Mouse (Mus musculus) urinary bladder, postnatal 36 days (tissue): ENCODE data around the gene Zbtb42.

ENCODE experiments used
- DNase-seq, 2 experiments: peaks; one replicate each; pipeline ENCODE4 v3.0.0; 2022; ENCODE audit warnings: low spot score in 2 of 2, mixed read lengths in 1 of 2

The Zbtb42 gene

GRCm38 (mm10) chr12:112688458-112688857 lies 9.8 kb downstream of the Zbtb42 start:
- DNase-seq = no peak

- DNase-seq = peak; percentile 93
Measured at GRCm38 (mm10) chr12:112693185-112694126, 14.8 kb downstream of the Zbtb42 start.

GRCm38 (mm10) chr12:112694127-112694475 lies 15.5 kb downstream of the Zbtb42 start:
- no peak for DNase-seq

GRCm38 (mm10) chr12:112696806-112697425 lies 18.3 kb downstream of the Zbtb42 start:
- no peak for DNase-seq

GRCm38 (mm10) chr12:112700522-112700921 lies 21.9 kb downstream of the Zbtb42 start:
- DNase-seq = no peak

- no peak for DNase-seq
Measured at GRCm38 (mm10) chr12:112702374-112703320, 24.0 kb downstream of the Zbtb42 start.

GRCm38 (mm10) chr12:112706704-112707572 lies 28.3 kb downstream of the Zbtb42 start:
- peak; percentile 90 to 91 for DNase-seq

- no peak for DNase-seq
Measured at GRCm38 (mm10) chr12:112707573-112707869, 28.9 kb downstream of the Zbtb42 start.

GRCm38 (mm10) chr12:112713984-112714383 lies 35.4 kb downstream of the Zbtb42 start:
- peak in 1 of 2 experiments; percentile 22 for DNase-seq

- no peak for DNase-seq
Measured at GRCm38 (mm10) chr12:112717140-112717539, 38.5 kb downstream of the Zbtb42 start.

- DNase-seq = no peak
Measured at GRCm38 (mm10) chr12:112718995-112719394, 40.4 kb downstream of the Zbtb42 start.

- no peak for DNase-seq
Measured at GRCm38 (mm10) chr12:112720216-112720615, 41.6 kb downstream of the Zbtb42 start, which contains the start of gene Cep170b. Gene Cep170b (plus strand): TSS chr12:112720455.

GRCm38 (mm10) chr12:112720890-112721423 lies 42.3 kb downstream of the Zbtb42 start:
- no peak for DNase-seq

GRCm38 (mm10) chr12:112721424-112722239 lies 43.0 kb downstream of the Zbtb42 start:
- peak; percentile 63 to 71 for DNase-seq

GRCm38 (mm10) chr12:112722240-112723027 lies 43.8 kb downstream of the Zbtb42 start:
- peak; percentile 73 to 79 for DNase-seq

GRCm38 (mm10) chr12:112723028-112723330 lies 44.4 kb downstream of the Zbtb42 start:
- no peak for DNase-seq

GRCm38 (mm10) chr12:112723445-112723844 lies 44.8 kb downstream of the Zbtb42 start:
- DNase-seq = no peak

GRCm38 (mm10) chr12:112724077-112724805 lies 45.6 kb downstream of the Zbtb42 start:
- peak; percentile 54 to 61 for DNase-seq
